Mouse (Mus musculus): Measurements from ENCODE around the gene Nop14. TPM values are rescaled to one million over a fixed set of nuclear protein-coding genes. Genes with fewer than 3 reads are reported as not detected.

Nop14 gene
- 18.4 and 19.5 TPM in 2 replicates for polyA plus RNA-seq (2012; rRNA removed)

GRCm38 (mm10) chr5:34659686-34660590 lies at the start of gene Nop14, which contains the start of gene Grk4:
Gene Nop14 (minus strand): TSS chr5:34660148.
Gene Grk4 (plus strand): TSS chr5:34660379.
- Histone ChIP-seq H3K4me3 (ENCODE audit: control insufficient read depth, insufficient read depth, low read length) (peak within 1 kb of the TSS; percentile 71), H3K4me1 (replicated peaks; ENCODE audit: control insufficient read depth, insufficient read depth, low read length) (peaks cover 5% of the 10 kb centered on the region), H3K27me3 (ENCODE audit: control insufficient read depth, insufficient read depth, low read length) (no peaks in the 10 kb centered on the region), H3K36me3 (ENCODE audit: control insufficient read depth, insufficient read depth, low read length) (peaks cover 10% of the 10 kb centered on the region), H3K27ac (ENCODE audit: control insufficient read depth, insufficient read depth, low read length) (peak within 1 kb of the TSS; percentile 38)
- under 1% methylated on average over 60 of the region's 60 CpGs for WGBS
- TF ChIP-seq POLR2A (IDR thresholded peaks at IDR 0.05; ENCODE audit: control insufficient read depth, extremely low read depth, insufficient read depth, low read length, poor library complexity) = peak; percentile 47
- TF ChIP-seq CTCF (IDR thresholded peaks at IDR 0.05; ENCODE audit: borderline replicate concordance, control insufficient read depth, extremely low read depth, insufficient read depth, low read length, poor library complexity) = peak; percentile 91
- peak; percentile 99 for DNase-seq

DNA sequence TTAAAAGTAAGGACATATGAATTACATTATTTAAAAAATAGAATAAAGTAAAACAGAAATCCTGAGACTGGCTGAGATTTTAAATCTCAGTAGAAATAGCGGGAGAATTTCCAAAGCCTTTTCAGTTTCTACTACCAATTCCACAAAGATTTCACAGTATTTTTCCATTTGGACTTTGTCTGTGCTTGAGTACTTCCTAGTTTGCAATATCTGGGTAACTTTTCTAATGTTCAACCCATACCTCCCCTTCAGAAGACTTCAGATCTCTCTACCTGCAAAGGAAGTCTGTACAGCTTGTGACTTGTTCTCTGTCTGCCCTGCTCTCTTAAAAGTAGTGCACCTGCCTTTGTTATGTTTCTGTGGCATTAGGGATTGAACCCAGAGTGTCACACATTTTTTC lies 48.5 kb upstream of the Nop14 start:
- TF ChIP-seq POLR2A (IDR thresholded peaks at IDR 0.05; ENCODE audit: control insufficient read depth, extremely low read depth, insufficient read depth, low read length, poor library complexity) = no peak
- TF ChIP-seq CTCF (IDR thresholded peaks at IDR 0.05; ENCODE audit: borderline replicate concordance, control insufficient read depth, extremely low read depth, insufficient read depth, low read length, poor library complexity) = no peak
- no peaks in the 10 kb centered on the region for H3K4me1 ChIP-seq (replicated peaks; ENCODE audit: control insufficient read depth, insufficient read depth, low read length)
- WGBS = 100% methylated on average over 1 of the region's 1 CpGs
- H3K27ac ChIP-seq (ENCODE audit: control insufficient read depth, insufficient read depth, low read length) = no peak overlapping the region
- H3K27me3 ChIP-seq (ENCODE audit: control insufficient read depth, insufficient read depth, low read length) = no peaks in the 10 kb centered on the region
- no peaks in the 10 kb centered on the region for H3K36me3 ChIP-seq (ENCODE audit: control insufficient read depth, insufficient read depth, low read length)
- DNase-seq = no peak
- H3K4me3 ChIP-seq (ENCODE audit: control insufficient read depth, insufficient read depth, low read length) = no peak overlapping the region

DNA sequence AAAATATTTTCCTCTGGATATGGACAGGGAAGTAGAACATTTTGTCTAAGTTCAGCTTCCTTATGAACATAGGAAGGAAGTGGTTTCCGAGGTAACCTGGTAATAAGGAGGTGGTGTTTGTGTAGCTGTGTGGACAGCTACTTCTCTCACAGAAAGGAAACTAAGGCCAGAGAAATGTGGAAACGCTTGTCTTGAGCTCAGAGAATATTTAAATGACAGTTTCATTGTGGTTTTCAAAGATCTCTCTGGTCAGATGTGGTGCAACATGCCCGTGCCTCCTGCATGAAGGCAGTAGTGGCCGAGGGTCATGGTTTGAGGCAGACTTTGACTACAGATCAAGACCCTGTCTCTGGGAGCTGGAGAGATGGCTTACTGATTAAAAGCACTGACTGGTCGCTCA lies 35.6 kb upstream of the Nop14 start:
- WGBS = 15% methylated on average over 5 of the region's 5 CpGs
- Histone ChIP-seq H3K36me3 (ENCODE audit: control insufficient read depth, insufficient read depth, low read length) (no peaks in the 10 kb centered on the region), H3K27me3 (ENCODE audit: control insufficient read depth, insufficient read depth, low read length) (no peaks in the 10 kb centered on the region), H3K27ac (ENCODE audit: control insufficient read depth, insufficient read depth, low read length) (no peak overlapping the region), H3K4me3 (ENCODE audit: control insufficient read depth, insufficient read depth, low read length) (no peak overlapping the region), H3K4me1 (replicated peaks; ENCODE audit: control insufficient read depth, insufficient read depth, low read length) (no peaks in the 10 kb centered on the region)
- no peak for TF ChIP-seq CTCF (IDR thresholded peaks at IDR 0.05; ENCODE audit: borderline replicate concordance, control insufficient read depth, extremely low read depth, insufficient read depth, low read length, poor library complexity)
- TF ChIP-seq POLR2A (IDR thresholded peaks at IDR 0.05; ENCODE audit: control insufficient read depth, extremely low read depth, insufficient read depth, low read length, poor library complexity) = no peak
- DNase-seq = no peak

DNA sequence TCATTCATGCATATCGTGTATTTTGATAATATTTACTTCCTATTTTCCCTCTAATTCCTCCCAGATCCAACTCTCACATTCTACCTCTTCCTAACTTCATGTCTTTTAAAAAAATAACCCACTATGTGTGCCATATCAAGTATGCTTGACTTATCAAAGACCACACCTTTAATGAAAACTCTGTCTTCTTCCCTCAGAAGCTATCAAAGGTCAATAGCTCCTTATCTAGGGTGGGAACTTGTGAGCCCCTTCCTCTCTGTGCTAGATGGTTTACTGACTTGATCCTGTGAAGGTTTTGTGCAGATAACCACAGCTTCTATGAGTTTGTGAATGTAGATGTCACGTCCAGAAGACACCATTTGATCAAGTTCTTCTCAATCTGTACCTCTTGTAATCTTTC lies 32.8 kb upstream of the Nop14 start:
- H3K27ac ChIP-seq (ENCODE audit: control insufficient read depth, insufficient read depth, low read length) = no peak overlapping the region
- TF ChIP-seq CTCF (IDR thresholded peaks at IDR 0.05; ENCODE audit: borderline replicate concordance, control insufficient read depth, extremely low read depth, insufficient read depth, low read length, poor library complexity) (no peak), POLR2A (IDR thresholded peaks at IDR 0.05; ENCODE audit: control insufficient read depth, extremely low read depth, insufficient read depth, low read length, poor library complexity) (no peak)
- DNase-seq = no peak
- no peaks in the 10 kb centered on the region for H3K36me3 ChIP-seq (ENCODE audit: control insufficient read depth, insufficient read depth, low read length)
- H3K27me3 ChIP-seq (ENCODE audit: control insufficient read depth, insufficient read depth, low read length) = no peaks in the 10 kb centered on the region
- no peaks in the 10 kb centered on the region for H3K4me1 ChIP-seq (replicated peaks; ENCODE audit: control insufficient read depth, insufficient read depth, low read length)
- no peak overlapping the region for H3K4me3 ChIP-seq (ENCODE audit: control insufficient read depth, insufficient read depth, low read length)
- WGBS = 86% methylated on average over 2 of the region's 2 CpGs

DNA sequence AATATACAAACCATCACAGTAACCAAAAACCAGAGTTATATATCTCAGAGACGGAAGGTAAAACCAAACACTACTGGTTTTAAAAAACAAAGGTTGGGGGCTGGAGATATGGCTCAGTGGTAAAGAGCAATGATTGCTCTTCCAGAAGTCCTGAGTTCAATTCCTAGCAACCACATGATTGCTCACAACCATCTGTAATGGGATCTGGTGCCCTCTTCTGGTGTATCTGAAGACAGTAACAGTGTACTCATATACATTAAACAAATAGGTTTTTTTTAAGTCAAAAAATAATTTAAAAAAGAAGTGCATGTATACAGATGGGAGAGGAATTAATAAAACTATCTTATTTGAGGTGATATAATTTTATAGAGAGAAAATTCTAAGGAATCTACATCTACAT lies 29.9 kb upstream of the Nop14 start:
- H3K36me3 ChIP-seq (ENCODE audit: control insufficient read depth, insufficient read depth, low read length) = no peaks in the 10 kb centered on the region
- H3K4me1 ChIP-seq (replicated peaks; ENCODE audit: control insufficient read depth, insufficient read depth, low read length) = no peaks in the 10 kb centered on the region
- no peak overlapping the region for H3K27ac ChIP-seq (ENCODE audit: control insufficient read depth, insufficient read depth, low read length)
- WGBS = 95% methylated on average over 1 of the region's 1 CpGs
- H3K27me3 ChIP-seq (ENCODE audit: control insufficient read depth, insufficient read depth, low read length) = no peaks in the 10 kb centered on the region
- TF ChIP-seq POLR2A (IDR thresholded peaks at IDR 0.05; ENCODE audit: control insufficient read depth, extremely low read depth, insufficient read depth, low read length, poor library complexity) = no peak
- TF ChIP-seq CTCF (IDR thresholded peaks at IDR 0.05; ENCODE audit: borderline replicate concordance, control insufficient read depth, extremely low read depth, insufficient read depth, low read length, poor library complexity) = no peak
- H3K4me3 ChIP-seq (ENCODE audit: control insufficient read depth, insufficient read depth, low read length) = no peak overlapping the region
- no peak for DNase-seq

DNA sequence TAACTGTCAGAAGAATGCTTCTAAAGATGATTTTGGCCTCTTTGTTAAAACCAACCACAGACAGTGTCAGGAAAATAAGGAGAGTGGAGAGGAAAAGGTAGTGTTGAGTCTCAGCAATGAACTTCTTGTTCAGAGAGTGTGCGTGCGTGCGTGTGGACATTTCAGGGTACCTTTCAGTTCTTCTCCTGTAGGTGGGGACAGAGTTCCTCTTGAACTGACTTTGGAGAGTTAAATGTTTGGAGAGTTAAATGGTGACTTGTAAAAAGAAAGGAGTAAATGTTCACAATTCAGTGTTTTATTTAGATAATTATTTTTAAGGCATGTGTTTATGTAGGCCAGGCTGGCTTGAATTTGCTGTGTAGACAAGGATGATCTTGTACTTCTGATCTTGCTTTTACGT lies 10.3 kb upstream of the Nop14 start:
- Histone ChIP-seq H3K27ac (ENCODE audit: control insufficient read depth, insufficient read depth, low read length) (no peak overlapping the region), H3K27me3 (ENCODE audit: control insufficient read depth, insufficient read depth, low read length) (no peaks in the 10 kb centered on the region), H3K4me3 (ENCODE audit: control insufficient read depth, insufficient read depth, low read length) (no peak overlapping the region), H3K4me1 (replicated peaks; ENCODE audit: control insufficient read depth, insufficient read depth, low read length) (no peaks in the 10 kb centered on the region), H3K36me3 (ENCODE audit: control insufficient read depth, insufficient read depth, low read length) (peaks cover 5% of the 10 kb centered on the region; the same call in 1 of the 2 replicates)
- no peak for DNase-seq
- no peak for TF ChIP-seq CTCF (IDR thresholded peaks at IDR 0.05; ENCODE audit: borderline replicate concordance, control insufficient read depth, extremely low read depth, insufficient read depth, low read length, poor library complexity)
- TF ChIP-seq POLR2A (IDR thresholded peaks at IDR 0.05; ENCODE audit: control insufficient read depth, extremely low read depth, insufficient read depth, low read length, poor library complexity) = no peak
- 97% methylated on average over 4 of the region's 4 CpGs for WGBS
